Mouse (Mus musculus): ENCODE data around the gene Enox1.

GRCm38 (mm10) chr14:77196246-77196645, 39.7 kb downstream of the Enox1 start:
- TF ChIP-seq CTCF (IDR thresholded peaks at IDR 0.05; ENCODE audit: insufficient read depth, low read length) (no peak), POLR2A (IDR thresholded peaks at IDR 0.05; ENCODE audit: borderline replicate concordance, extremely low read depth, low read depth, low read length) (no peak)
